Mouse (Mus musculus): ENCODE data around the gene Dcaf1. TPM values are rescaled to one million over a fixed set of nuclear protein-coding genes. Genes with fewer than 3 reads are reported as not detected.

Dcaf1 gene
- polyA plus RNA-seq, 1 experiment from 2014 or later: 17.7 TPM

GRCm38 (mm10) chr9:106840569-106840968 lies 18.9 kb downstream of the Dcaf1 start:
- Histone ChIP-seq H3K4me1 (ENCODE audit: control insufficient read depth, insufficient read depth, low read length) (no peaks in the 10 kb centered on the region), H3K4me3 (ENCODE audit: low read depth, low read length) (no peak overlapping the region), H3K9ac (ENCODE audit: low read depth, low read length) (no peak overlapping the region), H3K4me2 (ENCODE audit: low read depth, low read length) (no peak overlapping the region), H3K27me3 (replicated peaks; ENCODE audit: control insufficient read depth, insufficient read depth, low read length) (no peaks in the 10 kb centered on the region), H3K36me3 (ENCODE audit: control insufficient read depth, insufficient read depth, low read length) (peaks cover 83% of the 10 kb centered on the region), H3K9me3 (ENCODE audit: control insufficient read depth, low read length) (no peaks in the 10 kb centered on the region), H3K27ac (replicated peaks; ENCODE audit: low read depth, low read length) (no peak overlapping the region)
- ATAC-seq (ENCODE audit: low read depth) (no peak), DNase-seq (ENCODE audit: low spot score) (no peak)
- WGBS: 100% methylated on average over 1 of the region's 1 CpGs

GRCm38 (mm10) chr9:106842800-106843199 lies 21.1 kb downstream of the Dcaf1 start:
- H3K36me3 ChIP-seq (ENCODE audit: control insufficient read depth, insufficient read depth, low read length): peaks cover 80% of the 10 kb centered on the region
- no peak overlapping the region for H3K27ac ChIP-seq (replicated peaks; ENCODE audit: low read depth, low read length)
- DNase-seq (ENCODE audit: low spot score): no peak
- no peak overlapping the region for H3K4me2 ChIP-seq (ENCODE audit: low read depth, low read length)
- no peaks in the 10 kb centered on the region for H3K4me1 ChIP-seq (ENCODE audit: control insufficient read depth, insufficient read depth, low read length)
- WGBS: 88% methylated on average over 6 of the region's 6 CpGs
- H3K9ac ChIP-seq (ENCODE audit: low read depth, low read length): no peak overlapping the region
- H3K4me3 ChIP-seq (ENCODE audit: low read depth, low read length): no peak overlapping the region
- no peaks in the 10 kb centered on the region for H3K9me3 ChIP-seq (ENCODE audit: control insufficient read depth, low read length)
- ATAC-seq (ENCODE audit: low read depth): no peak
- H3K27me3 ChIP-seq (replicated peaks; ENCODE audit: control insufficient read depth, insufficient read depth, low read length): no peaks in the 10 kb centered on the region

GRCm38 (mm10) chr9:106856664-106857063 lies 35.0 kb downstream of the Dcaf1 start:
- H3K36me3 ChIP-seq (ENCODE audit: control insufficient read depth, insufficient read depth, low read length): peaks cover 84% of the 10 kb centered on the region
- WGBS: 83% methylated on average over 3 of the region's 3 CpGs

GRCm38 (mm10) chr9:106858036-106858435 lies 36.4 kb downstream of the Dcaf1 start:
- 88% methylated on average over 11 of the region's 11 CpGs for WGBS

More at GRCm38 (mm10) chr9:106856664-106857063, 35.0 kb downstream of the Dcaf1 start:
- no peaks in the 10 kb centered on the region for H3K27me3 ChIP-seq (replicated peaks; ENCODE audit: control insufficient read depth, insufficient read depth, low read length)
- no peak overlapping the region for H3K4me2 ChIP-seq (ENCODE audit: low read depth, low read length)
- H3K27ac ChIP-seq (replicated peaks; ENCODE audit: low read depth, low read length): no peak overlapping the region
- DNase-seq (ENCODE audit: low spot score) (no peak), ATAC-seq (ENCODE audit: low read depth) (no peak)
- H3K9ac ChIP-seq (ENCODE audit: low read depth, low read length): no peak overlapping the region
- no peaks in the 10 kb centered on the region for H3K4me1 ChIP-seq (ENCODE audit: control insufficient read depth, insufficient read depth, low read length)
- H3K4me3 ChIP-seq (ENCODE audit: low read depth, low read length): no peak overlapping the region
- H3K9me3 ChIP-seq (ENCODE audit: control insufficient read depth, low read length): no peaks in the 10 kb centered on the region

GRCm38 (mm10) chr9:106874216-106874615 lies 52.5 kb downstream of the Dcaf1 start:
- no peaks in the 10 kb centered on the region for H3K4me1 ChIP-seq (ENCODE audit: control insufficient read depth, insufficient read depth, low read length)
- peaks cover 63% of the 10 kb centered on the region for H3K36me3 ChIP-seq (ENCODE audit: control insufficient read depth, insufficient read depth, low read length)
- no peak overlapping the region for H3K4me3 ChIP-seq (ENCODE audit: low read depth, low read length)
- DNase-seq (ENCODE audit: low spot score): no peak
- H3K4me2 ChIP-seq (ENCODE audit: low read depth, low read length): no peak overlapping the region
- H3K9ac ChIP-seq (ENCODE audit: low read depth, low read length): no peak overlapping the region
- no peak overlapping the region for H3K27ac ChIP-seq (replicated peaks; ENCODE audit: low read depth, low read length)
- no peaks in the 10 kb centered on the region for H3K9me3 ChIP-seq (ENCODE audit: control insufficient read depth, low read length)
- no peak for ATAC-seq (ENCODE audit: low read depth)
- no peaks in the 10 kb centered on the region for H3K27me3 ChIP-seq (replicated peaks; ENCODE audit: control insufficient read depth, insufficient read depth, low read length)
- WGBS: 84% methylated on average over 5 of the region's 5 CpGs

More at GRCm38 (mm10) chr9:106858036-106858435, 36.4 kb downstream of the Dcaf1 start:
- no peaks in the 10 kb centered on the region for H3K9me3 ChIP-seq (ENCODE audit: control insufficient read depth, low read length)
- no peak overlapping the region for H3K9ac ChIP-seq (ENCODE audit: low read depth, low read length)
- peaks cover 83% of the 10 kb centered on the region for H3K36me3 ChIP-seq (ENCODE audit: control insufficient read depth, insufficient read depth, low read length)
- no peak overlapping the region for H3K4me2 ChIP-seq (ENCODE audit: low read depth, low read length)
- no peaks in the 10 kb centered on the region for H3K4me1 ChIP-seq (ENCODE audit: control insufficient read depth, insufficient read depth, low read length)
- ATAC-seq (ENCODE audit: low read depth) (no peak), DNase-seq (ENCODE audit: low spot score) (no peak)
- no peak overlapping the region for H3K27ac ChIP-seq (replicated peaks; ENCODE audit: low read depth, low read length)
- H3K27me3 ChIP-seq (replicated peaks; ENCODE audit: control insufficient read depth, insufficient read depth, low read length): no peaks in the 10 kb centered on the region
- no peak overlapping the region for H3K4me3 ChIP-seq (ENCODE audit: low read depth, low read length)

- Histone ChIP-seq H3K4me2 (ENCODE audit: low read depth, low read length) (no peak overlapping the region), H3K4me1 (ENCODE audit: control insufficient read depth, insufficient read depth, low read length) (no peaks in the 10 kb centered on the region), H3K27me3 (replicated peaks; ENCODE audit: control insufficient read depth, insufficient read depth, low read length) (no peaks in the 10 kb centered on the region), H3K27ac (replicated peaks; ENCODE audit: low read depth, low read length) (no peak overlapping the region), H3K9me3 (ENCODE audit: control insufficient read depth, low read length) (no peaks in the 10 kb centered on the region), H3K4me3 (ENCODE audit: low read depth, low read length) (no peak overlapping the region), H3K9ac (ENCODE audit: low read depth, low read length) (no peak overlapping the region), H3K36me3 (ENCODE audit: control insufficient read depth, insufficient read depth, low read length) (peaks cover 82% of the 10 kb centered on the region)
- no peak for DNase-seq (ENCODE audit: low spot score)
- no peak for ATAC-seq (ENCODE audit: low read depth)
- 89% methylated on average over 3 of the region's 3 CpGs for WGBS
Observed at GRCm38 (mm10) chr9:106876666-106877065, 55.0 kb downstream of the Dcaf1 start.

- no peak overlapping the region for H3K9ac ChIP-seq (ENCODE audit: low read depth, low read length)
- 65% methylated on average over 4 of the region's 4 CpGs for WGBS
- no peaks in the 10 kb centered on the region for H3K9me3 ChIP-seq (ENCODE audit: control insufficient read depth, low read length)
- no peaks in the 10 kb centered on the region for H3K27me3 ChIP-seq (replicated peaks; ENCODE audit: control insufficient read depth, insufficient read depth, low read length)
- H3K27ac ChIP-seq (replicated peaks; ENCODE audit: low read depth, low read length): no peak overlapping the region
- H3K4me3 ChIP-seq (ENCODE audit: low read depth, low read length): no peak overlapping the region
- no peak for DNase-seq (ENCODE audit: low spot score)
- H3K4me1 ChIP-seq (ENCODE audit: control insufficient read depth, insufficient read depth, low read length): peaks cover 11% of the 10 kb centered on the region
- ATAC-seq (ENCODE audit: low read depth): no peak
- H3K4me2 ChIP-seq (ENCODE audit: low read depth, low read length): no peak overlapping the region
- H3K36me3 ChIP-seq (ENCODE audit: control insufficient read depth, insufficient read depth, low read length): peaks cover 90% of the 10 kb centered on the region
Observed at GRCm38 (mm10) chr9:106879471-106879870, 57.8 kb downstream of the Dcaf1 start.

- Histone ChIP-seq H3K9ac (ENCODE audit: low read depth, low read length) (no peak overlapping the region), H3K27me3 (replicated peaks; ENCODE audit: control insufficient read depth, insufficient read depth, low read length) (no peaks in the 10 kb centered on the region), H3K4me2 (ENCODE audit: low read depth, low read length) (no peak overlapping the region), H3K4me1 (ENCODE audit: control insufficient read depth, insufficient read depth, low read length) (peaks cover 24% of the 10 kb centered on the region), H3K36me3 (ENCODE audit: control insufficient read depth, insufficient read depth, low read length) (peaks cover 79% of the 10 kb centered on the region), H3K4me3 (ENCODE audit: low read depth, low read length) (no peak overlapping the region), H3K9me3 (ENCODE audit: control insufficient read depth, low read length) (no peaks in the 10 kb centered on the region), H3K27ac (replicated peaks; ENCODE audit: low read depth, low read length) (no peak overlapping the region)
- no peak for ATAC-seq (ENCODE audit: low read depth)
- no peak for DNase-seq (ENCODE audit: low spot score)
- 60% methylated on average over 4 of the region's 4 CpGs for WGBS
Observed at GRCm38 (mm10) chr9:106881071-106881755, 59.5 kb downstream of the Dcaf1 start.

GRCm38 (mm10) chr9:106882176-106882575 lies 60.5 kb downstream of the Dcaf1 start:
- peaks cover 24% of the 10 kb centered on the region for H3K4me1 ChIP-seq (ENCODE audit: control insufficient read depth, insufficient read depth, low read length)
- H3K9ac ChIP-seq (ENCODE audit: low read depth, low read length): no peak overlapping the region; the same call in 1 of the 2 replicates
- DNase-seq (ENCODE audit: low spot score) (no peak), ATAC-seq (ENCODE audit: low read depth) (no peak)
- H3K4me3 ChIP-seq (ENCODE audit: low read depth, low read length): no peak overlapping the region
- WGBS: 76% methylated on average over 4 of the region's 4 CpGs
- H3K36me3 ChIP-seq (ENCODE audit: control insufficient read depth, insufficient read depth, low read length): peaks cover 72% of the 10 kb centered on the region
- no peak overlapping the region for H3K4me2 ChIP-seq (ENCODE audit: low read depth, low read length)
- no peak overlapping the region for H3K27ac ChIP-seq (replicated peaks; ENCODE audit: low read depth, low read length)
- H3K27me3 ChIP-seq (replicated peaks; ENCODE audit: control insufficient read depth, insufficient read depth, low read length): no peaks in the 10 kb centered on the region
- no peaks in the 10 kb centered on the region for H3K9me3 ChIP-seq (ENCODE audit: control insufficient read depth, low read length)
